Mouse (Mus musculus): Measurements from ENCODE around the gene Pabpc4.
"Not testable (repeated sequence)": the region's sequence is repeated elsewhere in the genome, so short reads cannot be mapped to it uniquely, and the experiment has no call there.

Pabpc4 gene

DNA sequence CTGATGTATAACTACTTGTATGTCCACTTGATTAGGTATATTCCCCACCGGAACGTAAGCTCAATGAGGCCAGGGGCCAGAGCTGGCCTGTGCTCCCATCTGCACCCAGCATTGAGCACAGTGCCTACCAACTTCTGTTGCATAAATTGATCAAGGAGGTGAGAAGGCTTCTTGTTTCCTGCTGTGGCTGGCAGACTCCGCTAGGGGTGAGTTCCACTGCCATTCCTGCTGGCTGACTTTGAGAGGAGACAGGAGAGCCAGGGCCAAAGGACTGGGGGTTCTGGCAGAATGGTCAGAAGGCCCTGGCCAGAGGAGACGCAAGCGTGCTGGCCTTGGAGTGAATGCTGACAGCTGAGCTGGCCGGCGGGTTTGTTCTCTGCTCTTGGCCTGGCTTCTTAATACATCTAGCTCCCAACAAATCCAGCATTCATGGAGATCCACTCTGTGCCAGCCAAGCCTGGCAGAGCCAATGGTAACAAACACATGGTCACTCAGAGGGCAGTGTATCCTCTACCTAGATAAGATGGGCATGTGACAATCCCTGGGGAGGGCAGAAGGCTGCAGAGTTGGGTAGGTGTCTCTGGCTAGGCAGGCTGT lies 13.1 kb upstream of the Pabpc4 start:
- no peak for DNase-seq

DNA sequence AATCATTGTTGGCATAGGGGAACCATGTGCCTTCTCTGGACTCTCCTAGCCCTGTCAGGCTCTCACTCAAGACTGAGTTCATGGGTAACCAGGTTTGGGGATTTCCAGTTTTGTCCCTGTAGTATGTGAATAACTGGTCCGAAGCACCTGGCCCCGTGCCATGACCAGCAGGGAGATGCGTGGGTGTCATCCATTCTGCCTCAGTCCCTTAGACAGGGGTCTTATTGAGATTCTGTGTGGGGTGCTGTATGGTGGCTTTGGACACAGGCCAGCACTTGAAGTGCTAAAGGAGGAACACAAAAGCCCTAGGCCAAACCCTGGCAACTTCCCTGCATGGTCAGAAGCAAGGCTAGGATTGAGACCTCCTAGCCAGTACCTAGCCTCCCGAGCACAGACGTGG lies 9.9 kb upstream of the Pabpc4 start:
- DNase-seq = no peak

DNA sequence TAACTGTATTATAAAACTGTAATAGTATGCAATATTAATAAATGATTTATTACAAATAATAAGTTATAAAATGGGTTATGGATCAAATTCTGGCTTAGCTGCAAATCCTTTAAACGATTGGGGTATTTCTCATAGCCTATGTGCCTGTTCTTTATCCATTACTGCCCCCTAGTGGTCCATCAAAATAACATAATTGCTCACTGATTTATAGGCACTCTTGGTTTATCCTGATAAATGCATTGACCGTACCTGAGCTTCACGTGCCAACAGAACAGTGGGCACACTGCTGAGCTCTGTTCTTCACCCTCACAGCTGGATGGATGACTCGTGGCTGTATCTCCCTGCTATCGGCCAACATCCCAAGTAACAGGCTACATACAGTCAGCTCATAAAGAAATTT lies 7.5 kb upstream of the Pabpc4 start:
- DNase-seq = no peak

GRCm38 (mm10) chr4:123260071-123260746 lies 1.9 kb upstream of the Pabpc4 start:
- no peak for DNase-seq

DNA sequence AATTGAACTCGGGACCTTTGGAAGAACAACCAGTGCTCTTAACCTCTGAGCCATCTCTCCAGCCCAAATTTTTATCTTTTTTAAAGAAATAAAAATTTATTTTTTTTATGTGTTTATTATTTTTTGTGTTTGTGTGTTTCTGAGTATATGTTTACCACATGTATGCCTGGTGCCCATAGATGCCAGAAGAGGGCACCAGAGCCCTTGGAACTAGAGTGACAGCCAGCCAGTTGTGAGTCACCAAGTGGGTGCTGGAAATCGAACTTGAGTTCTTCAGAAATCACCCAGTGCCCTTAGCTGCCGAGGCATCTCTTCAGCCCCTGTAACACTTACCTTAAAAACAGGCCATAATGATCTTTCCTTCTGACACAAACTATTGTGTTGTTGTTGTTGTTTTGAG lies 8.9 kb downstream of the Pabpc4 start:
- no peak for DNase-seq

- no peak for DNase-seq
Measured at GRCm38 (mm10) chr4:123280117-123280516, 18.0 kb downstream of the Pabpc4 start.

DNA sequence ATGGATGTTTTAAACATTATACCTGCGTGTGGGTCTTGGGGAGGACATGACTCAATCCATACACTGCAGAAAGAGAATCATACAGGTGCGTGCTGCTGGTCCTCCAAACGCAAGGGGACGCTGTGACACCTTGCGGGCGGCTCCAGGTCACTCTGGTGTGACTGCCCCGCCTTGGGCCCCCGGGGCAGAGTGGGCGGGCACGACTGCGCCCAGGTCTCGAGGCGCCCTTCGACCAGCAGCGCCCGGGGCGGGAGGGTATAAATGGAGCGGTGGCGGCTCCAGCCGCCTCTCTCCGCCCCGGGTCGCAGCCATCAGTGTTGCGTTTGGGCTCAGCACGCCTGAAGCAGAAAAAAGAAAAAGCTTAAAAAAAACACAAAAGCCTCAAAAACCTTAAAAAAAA lies 20.3 kb downstream of the Pabpc4 start:
- DNase-seq = peak; percentile 74 to 80

DNA sequence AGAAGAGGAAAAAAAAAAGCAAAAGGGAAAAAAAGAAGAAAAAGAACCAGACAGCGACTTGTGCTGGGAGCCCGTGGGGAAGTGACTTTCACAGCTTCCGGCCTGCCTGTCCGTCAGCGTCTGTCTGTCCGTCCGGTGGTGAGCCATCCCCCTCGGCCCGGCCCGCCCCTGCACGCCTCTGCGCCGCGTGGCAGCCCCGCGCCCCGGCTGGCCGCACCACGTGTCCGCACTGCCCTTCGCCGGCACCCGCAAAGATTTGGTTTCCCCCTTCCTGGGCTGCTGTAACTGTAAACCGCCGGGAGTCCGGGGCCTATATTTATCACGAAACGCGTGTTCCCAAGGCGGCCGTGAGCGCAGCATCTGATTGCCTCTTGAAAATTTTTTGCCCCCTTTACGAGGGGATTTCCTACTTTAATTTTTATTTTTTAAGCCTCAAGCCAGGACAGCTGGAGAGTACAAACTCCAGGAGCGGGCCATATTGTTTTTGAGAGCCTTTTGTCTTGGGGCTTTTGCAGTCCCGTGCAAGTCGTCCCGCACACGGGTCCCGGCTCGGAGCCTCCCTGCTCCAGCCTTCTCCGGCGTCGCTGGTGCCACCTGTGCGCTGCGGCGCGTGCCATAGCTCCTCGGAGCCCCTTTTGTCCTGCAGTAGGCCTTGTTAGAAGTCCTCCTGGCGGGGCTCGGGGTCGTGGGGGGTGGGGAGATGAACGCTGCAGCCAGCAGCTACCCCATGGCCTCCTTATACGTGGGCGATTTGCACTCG lies 20.9 kb downstream of the Pabpc4 start:
- not testable (repeated sequence) for DNase-seq

DNA sequence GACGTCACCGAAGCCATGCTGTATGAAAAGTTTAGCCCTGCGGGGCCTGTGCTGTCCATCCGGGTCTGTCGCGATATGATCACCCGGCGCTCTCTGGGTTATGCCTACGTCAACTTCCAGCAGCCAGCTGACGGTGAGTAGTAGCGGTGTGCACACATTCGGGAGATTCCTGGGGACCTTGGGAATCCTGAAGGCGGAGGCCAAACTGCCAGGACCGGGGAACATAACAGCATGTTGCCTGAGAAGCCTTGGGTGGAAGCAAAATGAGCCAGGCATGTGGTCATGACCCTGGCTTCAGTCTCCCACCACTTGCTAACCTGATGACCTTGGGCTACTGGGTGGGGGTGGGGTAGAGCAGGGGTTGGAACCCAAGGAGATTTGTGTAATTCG lies 21.5 kb downstream of the Pabpc4 start:
- not testable (repeated sequence) for DNase-seq

GRCm38 (mm10) chr4:123284731-123285624 lies 22.8 kb downstream of the Pabpc4 start:
- DNase-seq = no peak

DNA sequence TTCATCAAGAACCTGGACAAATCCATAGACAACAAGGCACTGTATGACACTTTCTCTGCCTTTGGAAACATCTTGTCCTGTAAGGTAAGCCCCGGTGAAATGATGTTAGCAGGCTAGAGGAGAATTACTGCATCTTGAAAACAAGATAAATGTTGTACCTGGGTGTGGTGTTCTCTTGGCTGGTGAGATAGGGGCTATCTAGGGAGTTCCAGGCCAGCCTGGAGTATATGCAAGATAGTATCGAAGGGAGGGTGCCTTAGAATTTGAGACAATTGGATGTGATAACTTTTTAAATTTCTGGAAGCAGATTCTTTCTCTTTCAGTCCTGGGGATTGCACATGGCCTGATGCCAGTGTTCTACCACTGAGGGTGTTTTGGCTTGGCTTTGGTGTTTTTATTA lies 24.6 kb downstream of the Pabpc4 start:
- no peak for DNase-seq

DNA sequence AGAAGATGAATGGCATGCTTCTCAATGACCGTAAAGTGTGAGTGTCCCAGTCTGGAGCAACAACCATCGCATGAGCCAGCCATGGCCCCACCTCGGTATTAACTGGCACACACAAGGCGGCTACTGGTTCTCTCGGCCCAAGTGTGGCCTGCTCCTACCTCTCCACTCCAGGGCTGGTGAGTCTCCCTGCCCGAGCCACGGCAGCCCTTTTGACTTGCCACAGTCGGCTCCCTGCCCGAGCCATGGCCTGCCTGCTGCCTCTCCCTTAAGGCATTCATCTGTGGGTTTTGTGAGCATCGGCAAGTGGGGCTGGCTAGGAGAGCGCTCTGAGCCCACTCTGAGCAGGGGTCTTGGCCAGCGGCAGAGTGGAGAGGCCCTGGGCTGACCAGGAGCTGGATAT lies 26.9 kb downstream of the Pabpc4 start:
- no peak for DNase-seq

DNA sequence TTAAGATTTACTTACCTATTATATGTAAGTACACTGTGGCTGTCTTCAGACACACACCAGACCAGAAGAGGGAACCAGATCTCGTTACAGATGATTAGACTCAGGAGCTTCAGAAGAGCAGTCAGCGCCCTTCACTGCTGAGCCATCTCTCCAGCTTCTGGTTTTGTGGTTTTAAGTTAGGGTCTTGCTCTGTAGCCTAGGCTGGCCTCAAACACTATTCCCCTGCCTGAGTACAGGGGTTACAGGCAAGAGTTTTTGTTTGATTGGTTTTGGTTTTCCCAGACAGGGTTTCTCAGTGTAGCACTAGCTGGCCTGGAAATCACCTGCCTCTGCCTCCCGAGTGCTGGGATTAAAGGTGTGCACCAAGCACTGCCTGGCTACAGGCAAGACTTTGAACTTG lies 30.2 kb downstream of the Pabpc4 start:
- DNase-seq = no peak

DNA sequence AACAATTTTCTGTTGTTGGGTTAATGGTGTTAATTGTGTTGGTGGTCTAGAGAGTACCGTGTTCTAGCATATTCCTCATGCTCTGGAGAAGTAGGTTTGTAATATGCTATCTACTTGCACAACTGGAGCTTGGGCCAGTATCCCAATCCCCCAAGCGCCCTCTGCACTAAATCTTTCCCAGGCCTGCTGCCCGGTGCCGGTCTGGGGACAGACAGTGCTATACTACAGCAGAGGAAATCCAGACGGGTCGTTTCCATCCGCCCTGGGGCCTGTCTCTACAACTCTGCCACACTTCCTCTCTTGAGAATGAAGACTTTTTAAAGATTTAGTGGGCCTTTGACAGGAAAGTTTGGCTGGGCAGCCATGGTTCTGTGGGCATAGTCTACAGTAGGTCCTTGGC lies 30.8 kb downstream of the Pabpc4 start:
- DNase-seq = no peak

- DNase-seq = no peak
Measured at GRCm38 (mm10) chr4:123293661-123294443, 31.7 kb downstream of the Pabpc4 start.

- not testable (repeated sequence) for DNase-seq
Measured at GRCm38 (mm10) chr4:123295026-123295425, 32.9 kb downstream of the Pabpc4 start.

GRCm38 (mm10) chr4:123295516-123296147 lies 33.5 kb downstream of the Pabpc4 start:
- no peak for DNase-seq

DNA sequence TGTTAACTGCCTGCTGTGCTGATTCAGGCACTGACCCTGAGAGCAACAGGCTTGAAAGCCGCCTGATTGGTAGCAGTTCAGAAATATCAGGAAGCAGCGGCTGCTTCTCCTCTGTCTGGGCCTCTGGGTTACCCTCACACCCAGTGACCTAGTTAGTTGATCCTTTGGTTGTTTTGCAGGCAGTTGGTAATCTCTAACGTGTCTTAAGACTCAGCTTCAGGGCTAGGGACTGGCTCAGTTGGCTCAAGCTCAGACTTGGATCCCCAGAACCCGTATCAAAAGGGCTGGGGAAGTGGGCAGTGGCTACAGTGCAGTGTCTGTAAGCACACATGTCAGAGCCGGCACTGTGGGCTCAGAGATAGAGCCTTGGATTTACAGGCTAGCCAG lies 34.0 kb downstream of the Pabpc4 start:
- no peak for DNase-seq

DNA sequence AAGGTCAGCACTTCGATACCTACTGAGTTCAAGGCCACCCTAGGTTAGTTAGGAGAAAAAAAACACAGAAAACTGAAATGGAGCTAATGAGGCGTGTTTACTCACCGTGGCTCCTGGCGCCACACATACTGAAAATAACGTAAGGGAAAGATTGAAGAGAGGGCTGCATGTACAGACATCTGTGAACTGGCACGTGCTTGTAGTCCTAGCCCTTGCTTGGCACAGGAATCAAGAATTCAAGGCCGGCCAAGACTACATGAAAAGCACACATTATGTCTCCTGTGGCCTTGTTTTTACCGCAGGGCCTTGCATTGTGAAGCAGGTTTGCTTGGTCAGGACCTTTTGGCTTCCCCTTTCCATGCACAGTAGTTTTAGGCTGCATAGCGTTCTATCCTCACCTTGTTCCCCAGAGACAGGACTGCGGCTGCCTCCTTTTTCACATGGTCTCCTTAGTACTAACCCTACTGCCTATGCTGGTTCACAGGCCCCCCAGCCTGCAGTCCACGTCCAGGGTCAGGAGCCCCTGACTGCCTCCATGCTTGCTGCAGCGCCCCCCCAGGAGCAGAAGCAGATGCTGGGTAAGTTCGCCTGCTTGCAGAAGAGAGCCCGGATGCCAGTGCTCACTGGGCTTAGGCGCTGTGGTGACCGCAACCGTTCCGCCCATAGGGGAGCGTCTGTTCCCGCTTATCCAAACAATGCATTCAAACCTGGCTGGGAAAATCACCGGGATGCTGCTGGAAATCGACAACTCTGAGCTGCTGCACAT lies 35.2 kb downstream of the Pabpc4 start:
- DNase-seq = no peak

- DNase-seq = no peak
Measured at GRCm38 (mm10) chr4:123298226-123298625, 36.1 kb downstream of the Pabpc4 start.
